Mouse (Mus musculus) left cerebral cortex, postnatal 14 days (tissue): ENCODE results near the gene Casd1. TPM values are rescaled to one million over a fixed set of nuclear protein-coding genes. Genes with fewer than 3 reads are reported as not detected.

Experiments
- DNase-seq, 2 experiments: peaks; one replicate each; pipeline ENCODE4 v3.0.0; 2021 to 2022; ENCODE audit warnings: low spot score in 2 of 2, mixed read lengths in 1 of 2
- intact Hi-C: fragments of 180-260 bp; cut with DNase I; formaldehyde crosslinking; loops from one replicate; pipeline ENCODE4 v1.15.1; 2025
- total RNA-seq, 2 experiments: library from RNA; stranded (reverse); gene quantifications; 2 replicates each; pipeline ENCODE4 v1.2.3; 2021

The Casd1 gene
- total RNA-seq, 2 experiments from 2014 or later = 49.3 to 51.7 TPM

DNA sequence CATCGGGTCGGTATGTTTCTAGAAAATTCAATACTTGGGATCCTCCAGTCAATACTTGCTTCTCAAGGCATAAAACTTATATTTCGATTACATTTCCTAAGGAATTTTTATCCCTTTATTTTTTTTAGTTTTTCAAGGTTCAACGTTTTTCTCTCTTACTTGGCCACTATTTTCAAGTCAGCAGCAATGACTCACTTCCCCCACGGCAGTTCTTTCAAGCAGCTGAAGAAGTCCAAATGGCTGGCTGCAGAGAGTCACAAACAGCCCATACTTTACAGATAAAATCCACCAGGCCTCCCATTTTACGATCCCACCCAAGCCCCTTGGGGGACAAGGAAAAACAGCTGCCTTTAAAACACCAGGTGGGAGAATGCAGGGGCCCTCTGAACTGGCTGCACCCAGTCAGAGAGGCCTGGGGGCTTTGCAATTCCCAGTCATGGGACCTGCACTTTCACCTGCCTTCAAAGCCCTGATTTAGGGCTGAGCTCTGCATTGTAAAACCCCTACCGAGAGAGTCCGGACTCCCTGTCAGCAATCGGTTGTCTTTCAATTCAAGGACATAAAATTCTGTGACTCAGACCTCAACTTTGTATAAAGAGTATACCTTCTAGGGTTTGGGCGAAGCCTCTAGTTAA lies 84.2 kb downstream of the Casd1 start:
- intact Hi-C loops = no loop called here
- no peak for DNase-seq

DNA sequence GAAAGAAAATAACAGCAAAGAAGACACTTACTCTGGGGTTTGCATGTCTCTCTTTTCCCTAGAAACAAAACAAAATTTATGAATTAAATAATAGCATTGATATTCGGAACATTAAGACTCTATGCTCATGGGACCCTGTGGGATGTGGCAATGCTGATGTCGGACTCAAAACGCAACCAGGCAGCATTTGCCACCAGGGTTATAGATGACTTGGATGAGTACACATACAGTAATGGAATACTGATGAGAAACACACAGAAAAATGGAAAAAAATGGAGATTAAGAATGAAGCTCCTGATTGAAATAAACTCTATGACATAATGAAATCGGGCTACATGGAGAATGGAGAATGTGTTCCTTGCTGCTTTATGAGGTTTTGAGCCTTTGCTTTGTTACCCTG lies 89.8 kb downstream of the Casd1 start:
- no peak for DNase-seq
- intact Hi-C loops = no loop called here

Other genes with a start within 250 kb of the Casd1 start
- 10 to 100 TPM; 42.8 to 51.2 TPM for gene Col1a2, start 96.0 kb upstream of the Casd1 start, total RNA-seq
- 10 to 100 TPM; 31.3 to 31.6 TPM for gene Sgce, start 146.4 kb downstream of the Casd1 start, total RNA-seq
- 10 to 100 TPM; 10.4 to 11.9 TPM for gene Peg10, start 146.5 kb downstream of the Casd1 start, total RNA-seq